Mouse (Mus musculus): ENCODE results near the gene Cux1.

DNA sequence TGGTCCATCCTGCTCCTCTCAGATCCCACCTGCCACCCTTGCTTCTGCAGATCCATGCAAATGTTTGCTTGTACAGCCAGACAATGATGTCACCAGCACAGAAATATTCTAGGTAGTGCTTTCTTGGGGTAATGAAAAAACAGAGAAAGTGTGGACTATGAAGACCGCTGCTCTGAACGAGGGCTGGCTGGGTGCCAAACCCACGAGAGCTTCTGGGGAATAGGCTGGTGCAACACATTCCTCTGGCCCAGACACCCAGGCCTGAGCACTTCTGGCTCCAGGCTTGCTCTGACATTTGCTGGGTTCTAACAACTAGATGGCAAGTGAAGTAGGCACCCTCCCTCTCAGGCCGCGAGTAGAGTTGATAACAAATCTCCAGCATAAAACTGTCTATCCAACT is 11.6 kb downstream of the Cux1 start:
- TF ChIP-seq CTCF (IDR thresholded peaks at IDR 0.05; ENCODE audit: extremely low read depth, insufficient read length, insufficient replicate concordance, low read depth, low read length) (no peak), POLR2A (IDR thresholded peaks at IDR 0.05; ENCODE audit: low read depth, low read length) (no peak)
